Mouse (Mus musculus) forebrain, embryonic 12.5 days (tissue): ENCODE data around the gene Aatk. TPM values are rescaled to one million over a fixed set of nuclear protein-coding genes. Genes with fewer than 3 reads are reported as not detected.

ENCODE experiments used
- ATAC-seq: fragments of 200-750 bp; cut with Nextera tagmentation; 2 replicates; pipeline ENCODE4 v1.8.0; 2017; ENCODE audit warnings: moderate TSS enrichment; ENCODE audit not compliant: low FRiP score
- H3K27ac ChIP-seq: fragments of 300-500 bp; sonication (generic); 2 replicates; pipeline ENCODE4 v1.5.1; 2016; ENCODE audit warnings: mild to moderate bottlenecking
- H3K27me3 ChIP-seq: fragments of 300-500 bp; sonication (generic); 2 replicates; pipeline ENCODE4 v1.6.1; 2016; ENCODE audit warnings: mild to moderate bottlenecking
- H3K36me3 ChIP-seq: fragments of 300-500 bp; sonication (generic); replicated peaks from 2 replicates; pipeline ENCODE4 v1.6.1; 2016; ENCODE audit warnings: mild to moderate bottlenecking
- H3K4me1 ChIP-seq: fragments of 300-500 bp; sonication (generic); 2 replicates; pipeline ENCODE4 v1.6.1; 2016
- H3K4me2 ChIP-seq: fragments of 300-500 bp; sonication (generic); 2 replicates; pipeline ENCODE4 v1.6.1; 2016; ENCODE audit warnings: mild to moderate bottlenecking, moderate library complexity
- H3K4me3 ChIP-seq: fragments of 300-500 bp; sonication (generic); replicated peaks from 2 replicates; pipeline ENCODE4 v1.5.1; 2016; ENCODE audit warnings: mild to moderate bottlenecking
- H3K9ac ChIP-seq: fragments of 300-500 bp; sonication (generic); 2 replicates; pipeline ENCODE4 v1.6.1; 2016; ENCODE audit warnings: mild to moderate bottlenecking
- H3K9me3 ChIP-seq: fragments of 300-500 bp; sonication (generic); 2 replicates; pipeline ENCODE4 v1.6.1; 2016
- WGBS: fragments of 180-500 bp; shearing (Covaris S2); methylation state at CpG from one replicate; pipeline ENCODE4 v1.1.7; 2016; 5-methylcytosine and 5-hydroxymethylcytosine counted together
- polyA plus RNA-seq: library from polyadenylated mRNA; unstranded; fragments of >200 nt; fragmentation: Nextera tagmentation; extraction: Ambion mirVana; gene quantifications from 2 replicates; pipeline ENCODE4 v1.2.1, GENCODE M21; 2016

Aatk gene
- polyA plus RNA-seq, 1 experiment from 2014 or later = 6.1 TPM

- H3K27me3 ChIP-seq = no peaks in the 10 kb centered on the region
- no peaks in the 10 kb centered on the region for H3K9me3 ChIP-seq
- H3K4me3 ChIP-seq = no peak overlapping the region
- no peak overlapping the region for H3K4me2 ChIP-seq
- no peak overlapping the region for H3K9ac ChIP-seq
- no peak overlapping the region for H3K27ac ChIP-seq
- no peaks in the 10 kb centered on the region for H3K36me3 ChIP-seq
- 87% methylated on average over 8 of the region's 8 CpGs for WGBS
- no peak for ATAC-seq
- H3K4me1 ChIP-seq = peaks cover 1% of the 10 kb centered on the region
These were observed 71.0 kb downstream of the Aatk start for GRCm38 (mm10) chr11:119975739-119976501.

- peaks cover 15% of the 10 kb centered on the region for H3K4me1 ChIP-seq
- H3K27ac ChIP-seq = 0 out of 2 replicates have a peak overlapping the region, but pooled peaks have one; percentile 5
- no peak overlapping the region for H3K4me2 ChIP-seq
- no peaks in the 10 kb centered on the region for H3K9me3 ChIP-seq
- no peak overlapping the region for H3K9ac ChIP-seq
- 83% methylated on average over 4 of the region's 4 CpGs for WGBS
- H3K4me3 ChIP-seq = no peak overlapping the region
- no peaks in the 10 kb centered on the region for H3K36me3 ChIP-seq
- no peaks in the 10 kb centered on the region for H3K27me3 ChIP-seq
- ATAC-seq = no peak
These were observed 73.2 kb downstream of the Aatk start for GRCm38 (mm10) chr11:119973789-119974188.

GRCm38 (mm10) chr11:119970021-119970851 lies 76.7 kb downstream of the Aatk start:
- Histone ChIP-seq H3K9me3 (no peaks in the 10 kb centered on the region), H3K4me2 (no peak overlapping the region), H3K36me3 (no peaks in the 10 kb centered on the region), H3K27ac (peak overlapping the region; percentile 68), H3K4me1 (peaks cover 26% of the 10 kb centered on the region), H3K4me3 (no peak overlapping the region), H3K27me3 (no peaks in the 10 kb centered on the region), H3K9ac (no peak overlapping the region)
- WGBS = 30% methylated on average over 12 of the region's 12 CpGs
- ATAC-seq = peak; percentile 46; the same call in 1 of the 2 replicates

- Histone ChIP-seq H3K36me3 (no peaks in the 10 kb centered on the region), H3K9me3 (no peaks in the 10 kb centered on the region), H3K4me2 (no peak overlapping the region), H3K4me1 (peaks cover 37% of the 10 kb centered on the region), H3K4me3 (no peak overlapping the region), H3K9ac (no peak overlapping the region), H3K27ac (no peak overlapping the region), H3K27me3 (no peaks in the 10 kb centered on the region)
- no peak for ATAC-seq
- WGBS = 96% methylated on average over 2 of the region's 2 CpGs
These were observed 79.1 kb downstream of the Aatk start for GRCm38 (mm10) chr11:119967892-119968291.

- H3K4me3 ChIP-seq = no peak overlapping the region
- H3K9me3 ChIP-seq = no peaks in the 10 kb centered on the region
- H3K27me3 ChIP-seq = no peaks in the 10 kb centered on the region
- no peaks in the 10 kb centered on the region for H3K36me3 ChIP-seq
- no peak for ATAC-seq
- H3K9ac ChIP-seq = no peak overlapping the region
- no peak overlapping the region for H3K27ac ChIP-seq
- no peak overlapping the region for H3K4me2 ChIP-seq
- WGBS = 69% methylated on average over 8 of the region's 8 CpGs
- H3K4me1 ChIP-seq = peaks cover 37% of the 10 kb centered on the region
These were observed 79.6 kb downstream of the Aatk start for GRCm38 (mm10) chr11:119967401-119967800.

- peaks cover 37% of the 10 kb centered on the region for H3K4me1 ChIP-seq
- H3K27ac ChIP-seq = no peak overlapping the region
- WGBS = 82% methylated on average over 6 of the region's 6 CpGs
- H3K27me3 ChIP-seq = no peaks in the 10 kb centered on the region
- no peak overlapping the region for H3K9ac ChIP-seq
- no peak overlapping the region for H3K4me3 ChIP-seq
- H3K36me3 ChIP-seq = no peaks in the 10 kb centered on the region
- H3K9me3 ChIP-seq = no peaks in the 10 kb centered on the region
- H3K4me2 ChIP-seq = no peak overlapping the region
- ATAC-seq = no peak
These were observed 80.7 kb downstream of the Aatk start for GRCm38 (mm10) chr11:119966294-119966693.

GRCm38 (mm10) chr11:119965053-119965452 lies 81.9 kb downstream of the Aatk start:
- Histone ChIP-seq H3K4me1 (peaks cover 27% of the 10 kb centered on the region), H3K4me2 (no peak overlapping the region), H3K27ac (peak overlapping the region; percentile 38; the same call in 1 of the 2 replicates), H3K9me3 (no peaks in the 10 kb centered on the region), H3K4me3 (no peak overlapping the region), H3K9ac (0 out of 2 replicates have a peak overlapping the region, but pooled peaks have one; percentile 2), H3K27me3 (no peaks in the 10 kb centered on the region), H3K36me3 (no peaks in the 10 kb centered on the region)
- ATAC-seq = no peak
- 10% methylated on average over 9 of the region's 9 CpGs for WGBS

- Histone ChIP-seq H3K9ac (no peak overlapping the region), H3K27me3 (no peaks in the 10 kb centered on the region), H3K27ac (no peak overlapping the region), H3K4me1 (peaks cover 18% of the 10 kb centered on the region), H3K4me3 (no peak overlapping the region), H3K9me3 (no peaks in the 10 kb centered on the region), H3K36me3 (no peaks in the 10 kb centered on the region), H3K4me2 (no peak overlapping the region)
- 88% methylated on average over 3 of the region's 3 CpGs for WGBS
- ATAC-seq = no peak
These were observed 85.5 kb downstream of the Aatk start for GRCm38 (mm10) chr11:119961511-119961910.

- peaks cover 17% of the 10 kb centered on the region for H3K4me1 ChIP-seq
- no peak for ATAC-seq
- 95% methylated on average over 6 of the region's 6 CpGs for WGBS
- H3K36me3 ChIP-seq = no peaks in the 10 kb centered on the region
- no peaks in the 10 kb centered on the region for H3K27me3 ChIP-seq
- no peaks in the 10 kb centered on the region for H3K9me3 ChIP-seq
- no peak overlapping the region for H3K9ac ChIP-seq
- no peak overlapping the region for H3K27ac ChIP-seq
- H3K4me2 ChIP-seq = no peak overlapping the region
- no peak overlapping the region for H3K4me3 ChIP-seq
These were observed 86.3 kb downstream of the Aatk start for GRCm38 (mm10) chr11:119960671-119961070.

GRCm38 (mm10) chr11:119959714-119960113 lies 87.3 kb downstream of the Aatk start:
- Histone ChIP-seq H3K4me1 (peaks cover 8% of the 10 kb centered on the region), H3K9ac (no peak overlapping the region), H3K27ac (no peak overlapping the region), H3K4me2 (no peak overlapping the region), H3K36me3 (no peaks in the 10 kb centered on the region), H3K4me3 (no peak overlapping the region), H3K27me3 (no peaks in the 10 kb centered on the region), H3K9me3 (no peaks in the 10 kb centered on the region)
- no peak for ATAC-seq
- WGBS = 68% methylated on average over 4 of the region's 4 CpGs

GRCm38 (mm10) chr11:119958856-119959255 lies 88.1 kb downstream of the Aatk start:
- Histone ChIP-seq H3K9me3 (no peaks in the 10 kb centered on the region), H3K4me1 (0 out of 2 replicates have a peak, but pooled peaks cover 2% of the 10 kb centered on the region), H3K27ac (no peak overlapping the region), H3K36me3 (no peaks in the 10 kb centered on the region), H3K4me2 (no peak overlapping the region), H3K9ac (no peak overlapping the region), H3K27me3 (no peaks in the 10 kb centered on the region), H3K4me3 (no peak overlapping the region)
- 87% methylated on average over 7 of the region's 7 CpGs for WGBS
- ATAC-seq = no peak
